Mouse (Mus musculus): ENCODE results near the gene Map2k4.

The Map2k4 gene

DNA sequence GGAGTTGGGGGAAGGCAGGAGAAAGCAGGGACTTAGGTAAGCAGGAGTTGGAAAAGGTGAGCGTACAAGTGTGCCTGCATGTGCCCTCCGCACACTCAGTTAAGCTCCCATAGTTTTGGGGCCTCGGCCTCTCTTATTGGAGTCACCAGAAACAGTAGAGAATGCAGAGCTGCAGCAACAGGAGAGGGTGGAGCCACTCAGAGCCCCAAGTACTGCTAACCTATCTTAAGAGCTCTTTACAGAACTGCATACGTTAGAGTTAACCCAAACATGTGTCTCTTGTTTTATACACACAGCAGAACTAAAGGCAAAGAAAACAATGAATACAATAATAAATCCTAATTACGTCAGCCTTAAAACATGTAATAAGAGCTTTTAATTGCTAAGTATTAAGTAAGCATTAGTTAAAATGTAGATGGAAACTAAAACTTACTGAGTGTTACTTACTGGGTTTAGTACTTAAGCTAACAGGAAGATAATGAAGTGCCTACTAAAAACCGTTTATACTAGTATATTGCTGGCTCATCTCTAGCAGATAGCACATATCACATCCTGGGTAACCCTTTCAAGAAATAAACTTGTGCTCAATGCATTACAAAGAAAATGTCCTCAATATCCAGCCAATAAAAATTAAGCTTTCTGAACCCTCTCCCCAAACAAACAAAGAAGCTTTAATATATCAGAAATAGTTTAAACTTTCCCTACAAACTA is 14.0 kb downstream of the Map2k4 start:
- DNase-seq (ENCODE audit: low spot score) = no peak

DNA sequence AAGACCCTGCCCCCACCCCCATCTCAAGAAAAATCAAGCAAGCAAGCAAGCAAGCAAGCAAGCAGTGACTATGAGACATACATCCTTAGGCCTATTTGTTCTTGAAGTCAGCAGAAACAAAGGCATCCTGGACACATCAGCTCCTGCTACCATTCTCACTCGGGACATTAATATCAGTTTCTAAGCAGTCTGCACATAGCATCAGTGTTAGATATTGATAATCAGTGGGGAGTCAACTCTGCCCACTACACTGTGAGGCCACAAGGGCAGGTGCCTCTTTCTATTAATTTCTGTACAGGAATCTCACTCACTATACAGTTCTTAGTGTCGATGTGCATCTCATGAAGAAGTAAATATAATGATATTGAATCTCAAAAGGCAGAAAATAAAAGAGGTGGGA is 14.6 kb downstream of the Map2k4 start:
- no peak for DNase-seq (ENCODE audit: low spot score)

DNA sequence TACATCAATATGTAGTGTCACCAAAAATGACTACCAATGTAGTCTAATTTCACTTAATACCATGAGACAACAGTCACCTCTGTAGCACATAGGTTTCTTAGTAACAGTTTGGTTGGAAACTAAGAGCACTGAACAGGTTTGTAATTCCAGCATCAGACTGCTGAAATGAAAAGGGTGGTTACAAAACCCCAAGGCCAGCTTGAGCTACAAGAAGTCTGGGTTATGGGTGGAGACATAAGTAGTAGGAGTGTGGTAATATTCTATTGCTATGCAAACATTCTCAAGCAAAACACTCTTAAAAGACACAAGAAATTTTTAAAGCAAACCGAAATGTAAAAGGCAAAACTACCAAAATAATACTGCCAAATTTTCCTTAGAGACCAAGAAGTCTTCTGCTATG is 16.6 kb downstream of the Map2k4 start:
- DNase-seq (ENCODE audit: low spot score) = no peak

DNA sequence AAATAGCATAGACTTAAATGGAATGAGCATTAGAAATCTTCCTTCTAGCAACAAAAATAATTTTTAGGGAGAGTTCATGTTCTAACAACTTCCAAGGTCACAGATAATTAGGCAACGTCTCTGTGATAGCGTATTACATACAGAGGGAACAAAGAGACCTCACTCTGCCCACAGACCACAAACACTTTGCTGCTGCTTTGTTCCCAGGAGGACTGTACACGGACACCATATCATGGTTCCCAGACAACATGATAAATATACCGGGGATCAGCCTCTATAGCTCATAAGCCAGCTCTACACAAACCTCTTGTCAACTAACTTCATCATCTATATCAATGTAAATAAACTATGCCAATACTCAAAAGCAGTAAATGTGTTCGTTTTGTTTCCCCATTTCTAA is 18.1 kb downstream of the Map2k4 start:
- no peak for DNase-seq (ENCODE audit: low spot score)

DNA sequence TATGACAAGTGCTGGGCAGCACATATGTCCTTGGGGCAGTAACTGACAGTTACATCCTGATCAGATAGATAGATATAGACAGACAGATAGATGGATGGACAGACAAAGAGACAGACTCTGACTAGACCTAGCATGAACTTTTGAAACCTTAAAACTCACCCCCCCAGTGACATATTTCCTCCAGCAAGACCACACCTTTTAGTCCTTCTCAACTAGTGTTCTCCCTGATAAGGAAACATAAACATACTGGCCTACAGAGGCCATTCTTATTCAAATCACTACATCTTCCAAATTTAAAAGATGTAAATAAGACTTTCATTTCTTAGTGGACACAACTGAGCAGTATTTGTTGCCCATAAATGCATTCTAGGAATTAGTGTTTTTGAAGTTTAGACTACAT is 19.7 kb downstream of the Map2k4 start:
- no peak for DNase-seq (ENCODE audit: low spot score)

DNA sequence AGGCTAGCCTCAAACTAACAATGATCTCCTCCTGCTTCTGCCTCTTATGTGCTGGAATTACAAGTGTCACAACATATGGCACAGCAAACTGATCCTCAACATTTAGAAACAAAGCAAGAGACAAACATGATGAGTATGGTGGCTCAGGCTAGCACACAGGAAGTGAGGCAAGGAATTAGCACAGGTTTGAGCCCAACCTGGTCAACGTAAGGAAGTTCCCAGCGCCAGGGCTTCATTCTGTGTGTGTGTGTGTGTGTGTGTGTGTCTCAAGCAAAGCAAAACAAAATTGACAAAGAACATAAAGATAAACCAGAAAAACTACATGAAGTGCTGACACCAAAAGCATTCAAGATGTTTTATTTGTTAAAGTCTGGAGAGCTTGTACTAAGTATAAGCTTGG is 27.2 kb downstream of the Map2k4 start:
- DNase-seq (ENCODE audit: low spot score) = no peak

DNA sequence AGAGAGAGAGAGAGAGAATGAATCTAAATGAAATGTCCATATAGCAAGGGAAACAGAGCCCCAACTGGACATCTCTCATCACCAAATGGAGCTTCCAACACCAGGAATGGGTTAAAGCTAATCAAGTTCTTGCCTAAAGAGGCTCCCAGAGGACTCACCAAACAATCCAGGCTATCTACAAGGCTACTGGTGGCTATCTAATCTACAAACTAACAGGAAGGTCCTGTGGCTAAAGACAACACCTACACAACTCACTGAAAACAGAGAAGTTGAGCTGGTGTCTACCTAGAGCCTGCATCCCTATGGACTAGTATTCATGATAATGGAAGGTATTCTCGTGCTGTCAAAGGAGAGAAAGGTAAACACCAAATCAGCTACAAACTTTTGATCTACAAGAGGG is 28.7 kb downstream of the Map2k4 start:
- no peak for DNase-seq (ENCODE audit: low spot score)

DNA sequence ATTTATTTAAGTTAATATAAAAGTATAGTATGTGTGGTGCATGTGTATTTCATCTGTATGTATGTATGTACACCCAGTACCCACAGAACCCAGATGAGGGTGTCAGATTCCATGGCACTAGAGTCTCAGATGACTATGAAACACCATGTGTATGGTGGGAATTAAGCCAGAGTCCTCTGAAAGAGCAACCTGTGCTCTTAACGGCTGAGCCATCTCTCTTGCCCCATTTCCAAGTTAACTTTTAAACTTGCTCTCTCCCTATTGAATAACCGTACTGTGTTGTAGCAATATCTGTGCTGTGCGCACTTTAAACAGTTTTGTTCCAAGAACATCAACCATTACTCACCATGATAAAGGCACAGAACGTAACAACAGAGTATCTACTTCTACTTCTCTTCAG is 33.9 kb downstream of the Map2k4 start:
- DNase-seq (ENCODE audit: low spot score) = no peak

DNA sequence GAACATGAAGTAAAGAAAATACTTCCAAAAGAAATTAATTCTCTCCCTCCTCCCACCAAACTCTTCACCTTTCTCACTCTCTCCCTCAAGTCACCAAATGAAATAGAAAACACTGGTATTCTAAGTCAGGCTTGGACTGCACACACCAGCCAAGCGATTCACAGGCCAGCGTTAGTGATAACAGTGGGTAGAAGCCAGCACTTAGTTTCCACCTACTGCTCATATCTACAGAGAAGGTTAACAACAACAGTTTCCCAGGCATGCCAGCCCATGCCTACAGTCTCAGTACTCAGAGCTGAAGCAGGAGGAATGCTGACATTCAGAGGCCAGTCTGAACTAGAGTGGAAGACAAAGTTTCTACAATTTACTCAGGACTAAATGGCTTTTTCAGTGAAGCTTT is 34.5 kb downstream of the Map2k4 start:
- no peak for DNase-seq (ENCODE audit: low spot score)

DNA sequence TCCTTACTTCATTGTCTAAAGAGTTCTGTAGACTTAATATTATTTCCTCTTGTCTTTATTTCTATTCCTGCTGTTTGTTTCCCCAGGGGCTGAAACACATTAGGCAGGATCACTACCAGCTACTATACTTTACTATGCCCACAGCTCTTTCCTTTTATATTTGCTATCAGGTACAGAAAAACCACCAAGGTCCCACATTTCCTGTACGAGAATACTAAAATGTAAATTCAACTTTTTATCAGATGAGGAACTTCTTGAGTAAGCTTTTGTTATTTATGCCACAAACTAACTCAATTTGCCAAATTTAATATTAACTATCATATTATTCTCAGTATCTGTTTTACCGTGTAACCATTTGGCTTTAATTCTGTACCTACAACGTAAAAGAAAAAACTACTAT is 37.6 kb downstream of the Map2k4 start:
- DNase-seq (ENCODE audit: low spot score) = no peak

DNA sequence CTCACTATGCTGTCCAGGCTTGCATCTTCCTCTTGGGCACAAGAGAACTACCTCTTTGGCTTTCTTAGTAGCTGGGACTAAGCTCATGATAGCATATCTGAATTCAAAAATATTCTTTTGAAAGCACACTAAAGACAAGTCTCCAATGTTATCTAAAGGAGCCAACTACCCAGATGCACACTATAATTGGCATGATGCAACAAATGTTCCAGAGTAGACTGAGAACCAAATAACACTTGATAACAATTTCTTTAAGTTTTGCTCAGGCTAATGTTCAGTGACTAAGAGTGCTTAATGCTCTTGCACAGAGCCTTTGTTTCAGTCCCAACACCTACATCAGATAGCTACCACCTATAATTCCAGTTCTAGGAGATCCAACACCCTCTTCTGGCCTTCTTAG is 40.7 kb downstream of the Map2k4 start:
- no peak for DNase-seq (ENCODE audit: low spot score)

DNA sequence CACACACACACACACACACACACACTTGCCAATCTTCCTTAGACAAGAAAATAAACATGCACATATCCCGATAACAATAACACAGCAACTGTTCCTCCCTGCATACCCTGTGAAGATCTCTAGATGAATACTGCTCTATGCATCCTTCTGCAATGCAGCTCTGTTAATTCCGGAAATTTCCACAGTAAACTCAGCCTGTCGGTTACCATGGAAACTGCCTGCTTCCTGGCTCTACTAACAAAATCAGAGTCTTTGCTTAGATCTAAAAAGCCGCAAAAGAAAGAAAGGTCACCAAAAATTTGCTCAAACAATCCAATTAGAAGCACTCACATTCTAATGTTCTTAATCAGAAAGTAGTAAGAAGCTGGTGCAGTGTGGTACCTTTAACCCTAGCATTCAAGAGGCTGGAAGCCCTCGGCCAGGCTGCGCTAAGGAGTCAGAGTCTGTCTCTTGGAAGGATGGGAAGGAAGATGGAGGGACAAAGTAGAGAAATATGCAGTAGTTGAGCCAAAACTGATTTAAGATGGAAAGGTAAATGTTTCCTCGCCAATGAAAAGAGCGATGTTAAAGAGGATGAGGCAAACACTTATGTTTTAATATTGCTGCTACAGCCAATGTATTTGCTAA is 42.3 kb downstream of the Map2k4 start:
- DNase-seq (ENCODE audit: low spot score) = peak; percentile 74

DNA sequence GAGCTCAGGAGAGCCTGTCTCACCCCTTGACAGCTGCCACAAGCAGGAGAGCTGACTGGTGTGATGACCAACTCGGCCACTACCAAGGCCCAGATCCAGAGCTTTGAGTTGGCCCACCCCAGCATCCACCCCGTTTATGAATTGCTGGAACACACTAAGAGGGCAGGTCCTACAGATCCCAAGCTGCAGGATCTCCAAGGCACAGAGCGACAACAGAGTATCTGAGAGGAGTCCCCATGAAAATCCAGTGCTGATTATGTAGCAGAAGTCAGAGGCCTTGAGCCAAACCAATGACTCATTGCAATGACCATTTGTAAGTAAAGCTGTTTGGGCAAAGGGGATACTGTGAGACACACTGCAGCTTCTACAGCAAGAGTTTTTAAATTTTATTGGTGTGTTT is 44.2 kb downstream of the Map2k4 start:
- no peak for DNase-seq (ENCODE audit: low spot score)

DNA sequence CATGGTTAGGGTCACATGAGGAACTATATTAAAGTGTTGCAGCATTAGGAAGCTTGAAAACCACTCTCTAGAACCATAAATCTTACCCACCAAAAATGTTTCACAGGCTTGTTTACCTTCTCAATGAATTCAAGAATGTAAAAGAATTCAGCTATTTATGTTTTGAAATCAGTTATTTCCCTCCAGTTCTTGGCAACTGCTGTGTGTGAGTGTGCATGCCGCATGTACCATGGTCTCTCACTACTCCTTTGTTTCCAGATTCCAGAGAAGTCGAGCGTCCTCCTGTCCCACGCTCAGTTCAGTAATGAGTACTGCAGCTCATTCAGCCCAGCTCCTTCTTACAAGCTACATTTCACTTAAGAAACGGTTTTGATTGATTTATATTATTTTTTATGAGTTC is 47.3 kb downstream of the Map2k4 start:
- DNase-seq (ENCODE audit: low spot score) = no peak

DNA sequence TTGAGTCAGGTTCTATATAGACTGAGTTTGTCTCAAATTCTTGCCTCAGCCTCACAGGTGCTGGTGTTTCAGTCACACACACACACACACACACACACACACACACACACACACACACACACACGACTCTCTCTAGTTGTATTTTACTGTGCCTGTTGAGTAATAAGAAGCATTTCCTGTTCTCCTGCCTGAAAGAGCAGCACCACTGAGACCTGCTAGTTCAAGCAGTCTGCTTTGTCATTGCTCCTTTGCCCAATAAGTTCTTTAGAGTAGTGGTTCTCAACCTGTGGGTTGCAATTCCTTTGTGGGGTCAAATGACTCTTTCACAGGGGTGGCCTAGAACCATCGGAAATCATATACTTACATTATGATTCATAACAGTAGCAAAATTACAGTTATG is 47.7 kb downstream of the Map2k4 start:
- DNase-seq (ENCODE audit: low spot score) = no peak

DNA sequence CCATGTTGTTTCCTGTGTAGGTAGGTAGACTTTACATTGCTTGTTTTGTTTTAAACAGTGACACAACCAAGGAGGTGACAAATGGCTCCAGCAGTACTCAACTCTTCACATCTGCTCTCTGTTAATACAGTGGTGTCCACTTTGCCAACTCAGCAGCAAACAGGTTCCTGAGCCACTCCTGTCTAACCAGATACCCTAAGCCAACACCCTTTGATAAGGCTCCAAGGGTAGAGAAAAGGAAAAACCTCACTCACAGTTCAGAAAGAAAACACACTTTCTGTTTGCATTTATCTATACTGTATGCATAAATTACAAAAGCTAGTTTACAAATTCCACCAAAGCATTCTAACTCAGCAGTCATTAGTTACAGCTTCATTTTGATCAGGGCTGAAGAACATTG is 48.2 kb downstream of the Map2k4 start:
- DNase-seq (ENCODE audit: low spot score) = no peak

DNA sequence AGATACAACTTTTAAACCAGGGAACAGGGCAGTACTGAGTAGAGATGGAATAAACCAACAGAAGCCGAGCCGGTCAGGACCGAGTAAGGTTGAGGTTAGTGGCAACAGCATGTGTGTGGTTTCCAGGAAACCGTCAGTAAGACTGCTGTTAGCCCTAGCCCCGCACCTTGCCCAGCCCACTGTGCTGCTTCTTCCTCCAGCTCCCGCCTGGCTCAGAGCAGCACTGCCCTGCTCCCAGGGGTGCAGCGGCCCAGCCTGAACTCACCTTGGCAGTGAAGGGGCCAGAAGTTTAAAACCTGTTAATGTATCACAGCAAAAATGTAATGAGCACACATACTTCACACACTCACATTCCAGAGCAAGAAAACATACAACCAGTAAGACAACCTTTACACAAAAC is 53.4 kb downstream of the Map2k4 start:
- no peak for DNase-seq (ENCODE audit: low spot score)

DNA sequence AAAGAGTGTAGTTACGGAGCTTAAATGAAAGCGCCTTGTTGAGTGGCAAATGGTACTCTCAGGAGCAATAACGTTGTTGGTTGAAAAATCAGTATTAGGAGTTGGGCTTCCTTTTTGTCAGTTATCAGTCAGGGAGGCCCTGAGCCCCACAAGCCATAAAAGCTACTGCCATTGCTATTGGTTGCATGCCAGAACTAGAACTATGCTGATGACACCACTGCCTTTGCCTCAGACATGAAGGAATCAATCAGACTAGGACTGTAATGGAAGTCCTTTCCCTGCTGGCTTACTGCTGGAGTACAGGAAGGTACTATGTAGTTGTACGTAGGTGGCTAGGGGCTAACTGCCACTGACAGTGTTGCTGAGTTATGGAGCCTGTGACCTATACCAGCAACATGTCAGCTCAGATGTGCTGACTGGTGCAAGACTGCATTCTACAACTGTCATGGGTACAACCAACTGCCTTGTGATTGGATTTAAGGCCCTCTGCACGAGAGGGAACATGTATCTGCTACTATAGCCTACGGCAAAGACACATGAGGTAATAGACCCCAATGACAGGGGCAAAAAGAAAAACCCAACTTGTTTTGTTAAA is 58.4 kb downstream of the Map2k4 start:
- DNase-seq (ENCODE audit: low spot score) = no peak

DNA sequence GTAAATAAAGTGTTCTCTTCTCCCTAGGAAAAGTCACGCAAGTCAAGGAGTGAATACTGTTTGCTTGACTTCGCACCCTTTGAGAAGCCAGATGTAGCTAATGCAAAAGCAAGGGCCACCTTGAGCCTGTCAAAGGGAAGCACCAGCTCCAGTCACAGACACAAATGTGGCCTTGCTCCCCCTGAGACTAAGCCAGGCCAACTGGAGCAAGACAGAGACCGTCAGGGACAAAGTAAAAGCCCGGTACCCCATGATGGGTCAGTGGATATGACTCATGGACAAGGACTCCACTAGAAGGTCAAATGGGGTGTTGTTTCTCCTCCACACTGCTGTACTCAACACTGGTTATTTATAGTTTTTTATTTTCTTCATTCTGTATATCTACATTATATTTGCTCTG is 59.2 kb downstream of the Map2k4 start:
- DNase-seq (ENCODE audit: low spot score) = no peak

DNA sequence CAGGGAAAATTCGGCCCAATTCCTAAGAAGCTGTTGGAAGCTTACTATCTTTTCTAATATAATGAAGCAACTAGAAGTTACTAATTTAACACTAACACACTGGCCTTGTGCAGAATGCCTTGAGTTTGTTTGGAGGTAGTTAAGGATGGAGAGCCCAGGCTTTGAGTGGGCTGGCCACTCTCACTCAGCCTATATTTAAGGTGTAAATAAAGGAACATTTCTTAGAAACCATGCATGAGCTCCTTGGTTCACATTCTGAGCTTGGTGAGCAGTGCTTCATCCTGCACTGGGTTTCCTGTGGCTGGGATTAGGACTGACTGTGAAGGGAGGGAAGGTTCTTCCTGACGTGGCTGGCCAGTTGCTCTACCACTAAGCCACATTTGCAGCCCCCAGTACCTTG is 64.4 kb downstream of the Map2k4 start:
- no peak for DNase-seq (ENCODE audit: low spot score)

DNA sequence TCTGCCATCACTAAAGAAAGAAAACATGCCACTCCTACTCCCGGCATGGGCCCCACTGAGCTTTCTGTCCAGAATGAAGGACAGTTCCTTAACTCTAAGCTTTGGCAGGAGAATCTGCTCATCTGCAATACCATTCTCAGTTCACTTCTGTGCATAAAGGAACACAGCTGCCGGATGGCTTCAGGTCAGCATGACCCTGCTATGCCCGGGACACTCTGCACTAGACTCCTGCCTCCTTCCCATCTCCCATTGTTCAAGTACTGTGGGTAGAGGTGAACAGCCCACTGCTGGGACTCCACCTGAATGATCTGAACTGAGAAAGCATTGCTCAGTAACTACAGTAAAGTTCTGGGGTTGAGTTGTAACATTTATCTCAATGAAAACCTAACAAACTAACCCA is 66.5 kb downstream of the Map2k4 start:
- no peak for DNase-seq (ENCODE audit: low spot score)

DNA sequence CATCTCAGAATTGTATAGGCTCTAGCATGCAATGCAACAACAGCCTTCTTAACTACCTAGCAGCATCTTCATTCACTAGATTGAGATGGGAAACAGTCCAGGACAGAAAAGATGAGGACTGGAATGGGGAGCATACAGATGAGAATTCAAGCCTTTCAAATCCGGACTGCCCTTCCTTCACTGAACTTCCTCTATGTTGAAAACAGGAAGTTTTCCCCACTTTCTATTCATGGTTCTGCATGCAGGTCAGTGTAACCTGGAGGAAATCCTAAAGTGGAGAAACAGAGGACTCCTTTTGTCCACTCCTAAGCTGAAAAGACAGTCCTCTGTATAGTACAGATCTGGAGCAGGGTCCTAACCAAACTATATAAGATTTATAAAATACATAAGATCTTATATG is 68.1 kb downstream of the Map2k4 start:
- no peak for DNase-seq (ENCODE audit: low spot score)

DNA sequence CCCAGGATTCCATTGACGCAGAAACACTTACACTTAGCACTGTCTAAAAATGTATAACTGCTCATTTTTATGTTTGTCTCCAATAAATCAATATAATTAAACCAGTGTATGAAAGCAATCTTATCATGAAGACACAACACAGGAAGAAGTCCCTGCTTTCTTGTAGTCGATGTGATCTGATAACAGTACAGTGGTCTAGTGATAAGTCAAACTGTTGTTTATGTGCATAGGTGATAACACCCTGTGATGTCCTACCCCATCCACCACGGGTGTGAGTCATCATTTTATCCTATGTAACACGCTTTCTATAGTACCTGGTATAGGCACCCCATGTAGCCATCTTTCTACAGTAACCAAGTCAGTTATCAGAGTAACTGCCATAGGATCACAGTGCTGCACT is 74.3 kb downstream of the Map2k4 start:
- no peak for DNase-seq (ENCODE audit: low spot score)

DNA sequence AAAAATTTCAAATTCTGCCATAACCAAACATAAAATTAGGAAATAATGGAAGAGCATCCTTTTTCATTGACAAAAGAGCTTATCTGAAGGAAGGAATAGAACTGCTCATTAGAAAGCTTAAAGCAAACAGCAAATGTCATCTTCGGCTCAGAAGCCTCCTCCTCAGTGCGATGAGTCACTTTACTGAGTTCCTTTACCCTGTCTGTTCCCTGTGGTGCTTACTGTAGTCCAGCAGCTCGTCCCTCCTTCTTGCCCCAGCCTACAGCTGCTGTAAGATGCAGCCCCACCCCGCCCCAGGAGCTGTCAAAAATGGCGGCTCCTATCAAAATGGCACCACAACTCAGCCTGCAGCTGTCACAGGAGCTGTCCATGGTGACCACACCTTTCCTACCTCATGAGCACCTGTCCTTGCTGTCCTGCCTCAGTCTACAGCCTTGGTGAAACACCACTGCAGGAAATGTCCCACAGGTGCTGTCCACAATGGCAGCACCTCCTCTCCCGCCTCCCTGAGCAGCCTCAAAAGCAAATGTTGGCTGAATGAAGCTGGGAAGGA is 75.3 kb downstream of the Map2k4 start:
- DNase-seq (ENCODE audit: low spot score) = no peak
